Mouse (Mus musculus) bone marrow, adult 2 months (tissue): Measurements from ENCODE around the gene Ptprn2.

Experiments
- CTCF ChIP-seq: fragments of 200-500 bp; IDR thresholded peaks from 2 replicates; pipeline ENCODE4 v1.5.1; 2011; ENCODE audit warnings: low read length, control low read depth; ENCODE audit not compliant: control insufficient read depth, insufficient read depth
- POLR2A ChIP-seq: fragments of 200-500 bp; IDR thresholded peaks from 2 replicates; pipeline ENCODE4 v1.6.1; 2011; ENCODE audit warnings: low read depth, mild to moderate bottlenecking, control low read depth, low read length, borderline replicate concordance; ENCODE audit not compliant: control insufficient read depth

DNA sequence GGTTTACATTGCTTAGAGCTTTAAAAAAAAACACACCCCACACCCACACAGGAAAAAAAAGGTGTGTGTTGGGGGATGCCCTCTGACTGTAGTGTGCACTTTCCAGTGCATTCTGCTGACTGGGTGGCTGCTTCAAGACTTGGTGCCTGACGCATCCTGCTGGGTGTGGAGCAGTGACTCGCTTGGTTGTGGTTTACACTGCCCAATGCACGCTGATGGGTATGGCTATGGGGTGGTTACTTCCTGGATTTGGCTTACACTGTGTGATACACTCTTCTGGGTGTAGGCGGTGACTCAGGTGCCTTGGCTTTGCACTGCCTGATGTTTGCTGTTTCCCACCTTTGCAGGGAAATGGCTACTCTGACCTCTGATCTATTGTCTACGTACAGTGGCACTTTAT, 18.5 kb upstream of the Ptprn2 start:
- no peak for TF ChIP-seq CTCF
- TF ChIP-seq POLR2A = no peak
